Mouse (Mus musculus) cerebellum, postnatal 36 days (tissue): ENCODE measurements around the gene H2-D1.
A peak's percentile ranks its signal among the peaks of the same experiment; 100 is the strongest.

Experiments
- DNase-seq, 2 experiments: peaks; one replicate each; pipeline ENCODE4 v3.0.0; 2021 to 2022; ENCODE audit warnings: mixed read lengths in 2 of 2

H2-D1 gene

GRCm38 (mm10) chr17:35240384-35241304, 21.9 kb upstream of the H2-D1 start:
- no peak for DNase-seq

GRCm38 (mm10) chr17:35241305-35242014, 21.1 kb upstream of the H2-D1 start, which contains the start of gene Ddx39b:
Ddx39b (plus strand) TSS chr17:35241746.
- DNase-seq = peak; percentile 95 to 96

DNA sequence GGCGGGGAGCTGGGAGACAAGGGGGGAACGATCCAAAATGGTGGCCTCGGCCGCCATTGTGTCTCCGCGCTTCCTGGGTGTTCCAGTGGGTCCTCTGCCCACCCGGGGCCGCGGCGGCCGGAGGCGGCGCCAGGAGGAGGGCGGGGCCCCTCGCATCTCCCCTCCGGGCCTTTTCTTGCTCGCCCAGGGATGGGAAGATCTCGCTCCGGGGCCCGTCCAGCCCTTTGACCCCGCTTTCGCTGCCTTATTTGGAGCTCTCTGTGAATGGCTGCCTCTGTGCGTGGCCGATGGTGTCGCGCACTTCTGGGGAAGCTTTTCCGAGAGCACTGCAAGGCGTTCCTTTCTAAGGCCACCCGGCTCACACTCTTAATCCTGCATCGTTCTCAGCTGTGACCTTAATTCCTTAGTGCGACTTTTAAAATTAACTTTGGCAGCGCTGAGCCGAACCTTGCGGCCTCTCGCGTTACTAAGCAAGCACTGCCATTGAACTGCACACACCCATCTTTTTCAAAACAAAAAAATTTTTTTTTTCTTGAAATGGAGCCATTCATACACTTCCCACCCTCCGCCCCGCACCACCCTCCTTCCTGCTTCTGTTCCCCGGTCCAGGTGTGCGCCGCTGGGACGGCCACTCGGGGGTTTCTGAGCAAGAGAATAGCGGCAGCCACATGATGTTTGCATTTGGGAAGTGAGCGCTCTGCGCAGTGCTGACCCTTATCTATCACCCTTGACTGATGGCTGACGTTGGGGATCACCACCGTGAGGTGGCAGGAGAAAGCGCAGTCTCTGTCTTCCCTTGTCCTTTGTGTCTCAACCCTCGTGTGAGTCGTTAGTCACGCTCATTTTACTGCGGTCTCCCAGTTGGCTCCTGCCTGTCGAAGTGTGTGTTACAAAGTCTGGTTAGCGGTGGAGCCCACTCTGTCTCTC, 20.3 kb upstream of the H2-D1 start:
- peak in 1 of 2 experiments; percentile 35 for DNase-seq

- DNase-seq = peak; percentile 66 to 68
These were observed 19.4 kb upstream of the H2-D1 start for GRCm38 (mm10) chr17:35243086-35243485.

- DNase-seq = no peak
These were observed 17.5 kb upstream of the H2-D1 start for GRCm38 (mm10) chr17:35244999-35245398.

DNA sequence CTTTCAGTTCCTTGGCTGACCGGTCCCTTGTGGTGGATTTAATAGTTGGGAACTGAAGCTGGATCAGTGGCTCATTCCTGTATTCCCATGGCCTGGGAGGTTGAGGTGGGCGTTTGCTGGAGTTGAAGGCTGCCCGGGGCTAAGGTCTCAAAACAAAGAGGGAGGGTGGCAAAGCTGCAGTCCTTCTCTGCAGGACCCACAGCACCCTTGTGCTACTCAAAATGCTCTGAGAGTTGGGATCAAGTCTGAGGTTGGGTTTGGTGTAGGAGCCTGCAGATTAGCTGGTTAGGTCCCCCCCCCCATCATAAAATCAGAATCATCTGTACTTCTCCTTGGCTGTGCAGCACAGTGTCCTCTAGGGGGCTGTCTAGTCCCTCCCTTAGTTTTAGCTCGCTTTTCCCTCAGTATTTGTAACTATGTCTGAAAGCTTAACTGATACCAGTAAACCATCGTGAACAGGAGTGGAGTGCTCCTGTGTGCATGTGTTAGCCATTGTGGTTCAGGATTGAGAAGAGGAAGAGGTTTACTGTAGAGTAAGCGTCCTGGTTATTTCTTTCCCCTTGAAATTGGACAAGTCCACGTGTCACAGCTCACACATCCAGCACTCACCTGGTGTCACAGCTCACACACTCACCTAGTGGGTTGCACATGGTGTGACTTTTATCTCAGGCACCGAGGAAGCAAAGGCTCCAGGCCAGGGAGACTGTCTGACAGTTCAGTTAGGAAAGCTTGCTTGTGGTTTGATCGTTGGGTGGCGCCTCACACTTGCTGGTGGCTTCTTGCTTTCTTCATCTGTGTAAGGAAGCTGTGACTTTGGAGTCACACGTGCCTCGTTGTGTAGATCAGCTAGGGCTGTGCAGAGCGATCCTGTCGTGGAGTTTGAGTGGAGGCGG, 16.6 kb upstream of the H2-D1 start:
- peak in 1 of 2 experiments; percentile 15 for DNase-seq

DNA sequence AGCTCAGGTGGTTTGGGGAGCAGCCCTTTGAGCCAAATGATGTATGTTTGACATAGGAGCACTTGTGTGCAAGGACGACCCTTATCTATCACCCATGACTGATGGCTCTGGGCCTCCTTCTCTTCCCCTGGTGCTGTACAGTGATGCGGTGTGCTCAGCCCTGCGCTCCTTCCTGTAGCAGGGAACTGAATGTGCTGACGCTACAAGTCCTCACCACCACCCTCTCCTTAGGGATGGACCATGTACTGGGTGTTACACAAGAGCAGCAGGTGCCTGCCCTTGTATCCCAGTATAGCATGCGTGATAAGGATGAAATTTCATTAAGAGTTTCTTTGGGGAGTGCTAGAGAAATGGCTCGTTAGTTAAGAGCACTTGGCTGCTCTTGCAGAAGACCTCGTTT, 15.4 kb upstream of the H2-D1 start:
- DNase-seq = no peak

DNA sequence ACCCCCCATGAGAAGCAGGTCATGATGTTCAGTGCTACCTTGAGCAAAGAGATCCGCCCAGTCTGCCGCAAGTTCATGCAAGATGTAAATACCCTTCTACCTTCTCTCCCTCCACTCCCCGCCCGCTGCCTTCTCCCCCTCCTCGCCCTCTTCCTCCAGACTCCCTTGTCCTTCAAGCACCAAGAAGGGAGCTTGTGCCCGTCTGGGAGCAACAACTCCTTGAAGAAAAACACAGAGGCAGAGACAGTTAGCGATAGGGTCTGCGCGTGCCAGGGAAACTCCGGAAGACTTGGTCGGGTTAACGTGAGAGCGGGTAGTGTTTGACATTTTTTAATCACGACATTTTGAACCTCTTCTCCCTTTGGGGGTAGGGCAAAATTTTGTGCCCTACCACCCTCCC, 13.5 kb upstream of the H2-D1 start:
- DNase-seq = peak in 1 of 2 experiments; percentile 3

GRCm38 (mm10) chr17:35249451-35250197, 12.9 kb upstream of the H2-D1 start:
- DNase-seq = peak in 1 of 2 experiments; percentile 4

DNA sequence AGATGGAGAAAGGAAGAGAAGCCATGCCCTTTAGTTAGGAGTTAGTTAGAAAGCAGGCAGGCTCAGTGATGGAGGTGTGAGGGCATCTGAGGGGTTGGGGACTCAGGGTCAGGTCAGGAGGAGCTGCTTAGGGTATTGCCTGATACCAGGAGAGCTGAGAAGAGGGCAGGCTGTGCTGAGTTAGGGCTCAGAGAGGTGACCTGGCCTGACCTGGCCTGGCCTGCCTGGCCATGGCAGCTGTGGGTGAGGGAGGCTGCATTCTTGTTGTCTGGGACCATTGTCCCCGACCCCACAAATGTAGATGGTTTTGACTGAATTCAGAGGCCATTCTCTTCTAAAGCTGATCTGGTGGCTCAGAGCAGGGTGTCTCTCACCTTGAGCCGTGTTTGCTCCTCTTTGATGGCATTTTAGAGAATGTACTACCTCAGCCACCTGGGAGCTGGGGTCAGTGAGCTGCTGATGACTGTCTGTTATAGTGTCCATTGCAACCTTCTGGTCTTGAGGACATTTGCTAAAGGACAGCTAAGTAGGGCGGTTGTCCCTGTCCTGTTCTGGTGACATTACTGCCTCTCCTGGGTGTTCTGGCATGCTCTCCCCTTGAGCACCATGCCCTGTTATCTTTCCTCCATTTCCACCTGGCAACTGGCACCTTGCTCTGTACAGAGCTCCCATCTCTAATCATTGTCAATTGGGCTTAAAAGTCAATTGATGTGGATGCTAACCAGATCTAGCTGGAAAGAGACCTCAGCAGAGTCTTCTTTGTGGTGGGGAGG, 12.0 kb upstream of the H2-D1 start:
- DNase-seq = peak in 1 of 2 experiments; percentile 4

GRCm38 (mm10) chr17:35251162-35251719, 11.3 kb upstream of the H2-D1 start:
- DNase-seq = no peak

DNA sequence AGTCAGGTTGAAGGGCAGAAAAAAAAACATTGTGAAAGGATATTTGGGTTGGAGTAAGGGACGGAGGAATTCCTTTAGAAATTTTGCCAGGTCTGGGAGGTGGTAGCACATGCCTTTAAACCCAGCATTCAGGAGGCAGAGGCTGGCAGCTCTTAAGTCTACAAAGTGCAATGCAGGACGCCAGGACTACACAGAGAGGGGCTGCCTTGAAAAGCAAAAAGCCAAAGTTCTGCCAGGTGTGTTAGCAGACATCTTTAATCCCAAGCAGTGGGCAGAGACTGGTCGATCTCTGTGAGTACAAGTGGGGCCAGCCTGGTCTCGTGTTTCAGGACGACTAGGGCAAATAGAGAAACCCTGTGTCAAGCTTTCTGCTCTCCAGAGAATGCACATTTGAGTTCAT, 10.5 kb upstream of the H2-D1 start:
- no peak for DNase-seq

GRCm38 (mm10) chr17:35252619-35253292, 9.8 kb upstream of the H2-D1 start:
- no peak for DNase-seq

DNA sequence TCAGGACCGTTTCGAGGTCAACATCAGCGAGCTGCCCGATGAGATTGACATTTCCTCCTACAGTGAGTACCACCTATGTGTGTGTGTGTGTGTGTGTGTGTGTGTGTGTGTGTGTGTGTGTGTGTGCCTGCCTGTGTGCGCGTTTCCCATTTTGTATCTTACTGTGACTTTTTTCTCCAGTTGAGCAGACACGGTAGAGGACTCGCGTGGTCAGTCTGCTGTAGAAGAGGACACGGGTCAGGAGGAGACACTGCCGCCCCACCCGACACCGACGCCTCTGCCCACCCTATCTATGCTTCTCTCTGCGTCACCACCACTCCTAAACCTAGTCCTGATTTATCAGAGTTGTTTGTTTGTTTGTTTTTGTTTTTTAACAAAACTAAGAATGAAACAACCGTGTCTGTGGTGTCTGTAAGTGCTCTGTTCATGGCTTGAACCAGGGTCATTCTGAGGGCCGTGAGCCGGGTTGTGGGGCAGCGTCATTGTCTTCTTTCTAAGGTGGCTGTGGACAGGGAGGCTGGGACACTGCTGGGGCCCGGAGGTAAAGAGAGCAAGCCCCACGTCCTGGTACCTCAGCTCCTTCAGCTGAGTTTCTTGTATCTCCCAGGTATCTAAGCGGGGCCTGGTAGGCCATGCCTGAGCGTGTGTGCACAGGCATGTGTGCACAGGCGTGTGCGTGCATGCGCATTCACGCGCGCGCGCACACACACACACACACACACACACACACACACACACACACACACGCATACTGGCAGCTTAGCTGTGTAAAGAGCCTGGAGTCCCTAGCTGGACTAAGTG, 9.0 kb upstream of the H2-D1 start:
- no peak for DNase-seq

GRCm38 (mm10) chr17:35254241-35255098, 8.1 kb upstream of the H2-D1 start:
- peak; percentile 67 to 68 for DNase-seq

DNA sequence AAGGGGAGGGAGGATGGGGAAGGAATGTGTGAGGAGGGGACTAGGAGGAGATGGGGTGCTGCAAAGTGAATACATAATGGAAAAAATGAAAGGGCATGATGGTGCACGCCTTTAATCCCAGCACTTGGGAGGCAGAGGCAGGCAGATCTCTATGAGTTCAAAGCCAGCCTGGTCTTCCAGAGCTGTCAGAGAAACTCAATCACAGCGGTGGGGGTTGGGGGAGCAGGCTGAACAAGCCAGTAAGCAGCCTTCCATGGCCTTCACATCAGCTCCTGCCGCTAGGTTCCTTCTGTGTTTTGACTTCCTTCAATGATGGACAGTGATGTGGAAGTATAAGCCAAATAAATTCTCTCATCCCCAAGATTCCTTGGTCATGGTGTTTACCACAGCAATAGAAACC, 7.2 kb upstream of the H2-D1 start:
- DNase-seq = no peak

DNA sequence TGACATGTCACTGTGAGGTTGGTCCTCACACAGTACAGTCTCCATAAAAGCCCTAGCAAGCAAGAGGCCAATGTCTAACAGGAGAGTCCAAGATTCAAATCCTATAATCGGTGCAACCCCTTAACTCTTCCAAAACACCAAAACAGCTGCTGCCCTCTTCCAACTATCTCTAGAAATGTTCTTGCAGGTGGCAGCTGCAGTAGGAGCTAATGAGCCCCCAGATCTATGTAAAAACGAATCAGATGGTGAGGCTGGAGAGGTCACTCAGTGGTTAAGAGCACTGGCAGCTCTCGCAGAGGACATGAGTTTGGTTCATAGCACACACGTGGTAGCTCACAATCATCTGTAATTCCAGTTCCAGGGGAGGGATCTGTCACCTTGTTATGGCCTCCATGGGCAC, 6.8 kb upstream of the H2-D1 start:
- DNase-seq = no peak
